Mouse (Mus musculus): ENCODE results near the gene Kcnk6.

Kcnk6 gene

DNA sequence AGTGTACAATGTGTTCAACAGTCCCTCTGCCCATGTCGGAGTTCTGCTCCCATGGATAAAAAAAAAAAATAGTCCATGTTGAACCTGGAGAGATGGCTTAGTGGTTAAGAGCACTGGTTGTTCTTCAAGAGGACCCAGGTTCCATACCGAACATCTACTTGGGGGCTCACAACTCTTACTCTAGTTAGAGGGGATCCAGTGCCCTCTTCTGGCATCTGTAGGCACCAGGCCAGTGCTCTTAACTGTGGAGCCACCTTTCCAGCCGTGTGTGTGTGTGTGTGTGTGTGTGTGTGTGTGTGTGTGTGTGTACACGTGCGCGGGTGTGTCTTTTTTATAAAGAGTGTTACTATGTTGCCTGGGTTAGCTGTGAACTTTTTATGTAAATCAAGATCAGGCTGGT lies 29.7 kb downstream of the Kcnk6 start:
- 83% methylated on average over 6 of the region's 6 CpGs for WGBS

- 100% methylated on average over 1 of the region's 1 CpGs for WGBS
Observed at GRCm38 (mm10) chr7:29194230-29194629, 38.1 kb downstream of the Kcnk6 start.

- WGBS, result 86% methylated on average over 4 of the region's 4 CpGs
Observed at GRCm38 (mm10) chr7:29181323-29181722, 51.0 kb downstream of the Kcnk6 start.

DNA sequence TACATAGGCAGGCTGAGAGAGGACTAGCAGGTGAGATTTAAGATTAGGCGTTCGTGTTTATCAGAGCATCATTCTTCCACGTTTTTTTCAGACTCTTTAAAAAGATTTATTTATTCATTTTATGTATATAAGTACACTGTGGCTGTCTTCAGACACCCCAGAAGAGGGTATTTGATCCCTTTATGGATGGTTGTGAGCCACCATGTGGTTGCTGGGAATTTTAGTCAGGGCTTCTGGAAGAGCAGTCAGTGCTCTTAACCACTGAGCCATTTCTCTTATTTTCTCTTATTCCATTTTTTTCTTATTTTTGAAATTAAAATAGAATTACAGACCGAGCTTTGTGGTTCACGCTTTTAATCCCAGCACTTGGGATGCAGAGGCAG lies 51.5 kb downstream of the Kcnk6 start:
- WGBS, result 24% methylated on average over 5 of the region's 5 CpGs

- WGBS, result under 1% methylated on average over 62 of the region's 62 CpGs
Observed at GRCm38 (mm10) chr7:29180077-29180853, 52.0 kb downstream of the Kcnk6 start, which contains the start of gene Psmd8. TSS of gene Psmd8 (minus strand) at chr7:29180701.

GRCm38 (mm10) chr7:29179323-29179722 lies 53.0 kb downstream of the Kcnk6 start:
- 28% methylated on average over 7 of the region's 7 CpGs for WGBS

- 78% methylated on average over 4 of the region's 4 CpGs for WGBS
Observed at GRCm38 (mm10) chr7:29178106-29178505, 54.2 kb downstream of the Kcnk6 start.

DNA sequence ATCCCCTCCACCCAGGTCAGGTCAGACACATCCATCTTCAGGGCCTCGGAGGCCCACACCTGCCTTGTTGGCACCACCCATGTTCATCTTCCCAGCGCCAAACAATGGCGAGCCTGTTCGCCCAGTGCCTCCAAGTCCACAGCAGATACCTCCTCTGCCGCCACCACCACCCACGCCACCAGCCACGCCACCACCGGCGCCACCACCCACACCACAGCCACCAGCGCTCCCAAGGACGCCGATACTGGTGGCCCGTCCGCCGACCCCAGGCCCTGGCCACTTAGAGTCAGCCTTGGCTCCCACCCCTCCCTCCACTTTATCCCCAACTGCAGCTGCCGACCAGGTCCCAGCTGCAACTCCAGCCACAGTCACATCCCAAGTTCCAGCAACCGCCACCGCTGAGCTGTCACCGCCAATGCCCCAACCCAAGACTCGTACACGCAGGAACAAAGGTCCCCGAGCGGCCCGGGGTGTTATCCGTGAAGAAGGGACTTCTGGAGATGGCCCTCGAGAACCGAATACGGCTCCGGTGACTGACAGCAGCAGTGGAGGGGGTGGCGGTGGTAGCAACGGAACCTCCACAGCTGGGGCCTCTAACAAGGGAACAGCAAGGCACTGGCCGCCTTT lies 59.8 kb downstream of the Kcnk6 start:
- 61% methylated on average over 32 of the region's 32 CpGs for WGBS

Data from cerebral cortex, adult 2 months (tissue).